In genomic region chr10:42697007-42697406, GRCm38 (mm10) we compare ENCODE assay signal across 9 mouse cellular contexts.
A peak's percentile ranks its signal among the peaks of the same experiment; 100 is the strongest.
DNase-seq lines count a peak whose midpoint lies in the region; ATAC-seq and TF ChIP-seq lines count a peak whose summit lies in the region.
"Had no signal": no experiment of that assay in that cellular context is flagged by ENCODE, and none has a peak within 500 bp of the region (broad histone marks: within the 10 kb centered on the region; RNA-seq: fewer than 3 reads in every experiment).

No protein-coding gene starts in this region.

- DNase-seq in A20 (ENCODE audit: low read depth, low spot score) (peak; percentile 74), ES-E14 (ENCODE audit: low read depth, low spot score) (peak; percentile 90)
- DNase-seq in c-Kit-positive CD71-negative TER-119-negative erythroid progenitor cells, embryonic 14.5 days (ENCODE audit: low read depth): peak; percentile 70
- peak; percentile 81 for DNase-seq in forebrain, postnatal 0 days
- peak; percentile 76 to 91 for DNase-seq in kidney, adult 8-10 months
- DNase-seq in limb, embryonic 10.5 days (ENCODE audit: low spot score): peak; percentile 78
- DNase-seq in ovary, postnatal 14 days (ENCODE audit: low spot score): peak; percentile 38
- DNase-seq in thymus, postnatal 25 days: peak; percentile 89

- peaks cover 5% of the 10 kb centered on the region; the same call in 1 of the 2 replicates for H3K36me3 ChIP-seq in ES-E14 (ENCODE audit: control insufficient read depth, insufficient read depth, low read length, poor library complexity, severe bottlenecking)
- H3K36me3 ChIP-seq in forebrain, postnatal 0 days (ENCODE audit: insufficient read depth): peaks cover 9% of the 10 kb centered on the region; the same call in 1 of the 2 replicates
- H3K36me3 ChIP-seq in limb, embryonic 10.5 days: no peaks in the 10 kb centered on the region
- H3K36me3 ChIP-seq: limb, embryonic 13.5 days had no signal

- 0 out of 4 replicates have a peak, but pooled peaks cover 0 to 4% of the 10 kb centered on the region in 2 experiments for H3K4me1 ChIP-seq in ES-E14 (ENCODE audit: control insufficient read depth in 2 of 2, insufficient read depth in 2 of 2, low read length in 2 of 2, poor library complexity in 1 of 2)
- H3K4me1 ChIP-seq in forebrain, postnatal 0 days (ENCODE audit: insufficient read depth): no peaks in the 10 kb centered on the region
- H3K4me1 ChIP-seq in limb, embryonic 10.5 days: peaks cover 5% of the 10 kb centered on the region

- no peak overlapping the region for H3K9ac ChIP-seq in ES-E14 (ENCODE audit: insufficient read depth, low read depth, low read length, poor library complexity, severe bottlenecking)
- H3K9ac ChIP-seq in forebrain, postnatal 0 days: no peak overlapping the region
- H3K9ac ChIP-seq: limb, embryonic 13.5 days had no signal

- no peaks in the 10 kb centered on the region for H3K27me3 ChIP-seq in forebrain, postnatal 0 days (ENCODE audit: insufficient read depth, low read length)
- H3K27me3 ChIP-seq in limb, embryonic 10.5 days (ENCODE audit: low read depth, poor library complexity, severe bottlenecking): no peaks in the 10 kb centered on the region
- H3K27me3 ChIP-seq: limb, embryonic 13.5 days had no signal

- in situ Hi-C loops in ES-E14 (cut with MboI; ENCODE audit: low sequenced_read_pairs in 2 of 2, unreplicated experiment in 2 of 2): no loop called here

- no peaks in the 10 kb centered on the region for H3K9me3 ChIP-seq in ES-E14 (ENCODE audit: control insufficient read depth, insufficient read depth, low read depth, low read length)
- no peaks in the 10 kb centered on the region for H3K9me3 ChIP-seq in forebrain, postnatal 0 days (ENCODE audit: low read length)
- H3K9me3 ChIP-seq in limb, embryonic 10.5 days (replicated peaks): no peaks in the 10 kb centered on the region
- H3K9me3 ChIP-seq: limb, embryonic 13.5 days had no signal

- H3K4me3 ChIP-seq in ES-E14 (ENCODE audit: insufficient read depth in 1 of 2, low read depth in 1 of 2, low read length in 2 of 2, poor library complexity in 1 of 2, severe bottlenecking in 1 of 2): no peak overlapping the region
- no peak overlapping the region for H3K4me3 ChIP-seq in forebrain, postnatal 0 days (ENCODE audit: low read depth, low read length)
- H3K4me3 ChIP-seq in limb, embryonic 10.5 days: no peak overlapping the region
- H3K4me3 ChIP-seq: limb, embryonic 13.5 days had no signal

- peak; percentile 54 for ATAC-seq in forebrain, postnatal 0 days

- no peak overlapping the region for H3K27ac ChIP-seq in ES-E14 (ENCODE audit: insufficient read depth, low read depth, low read length, poor library complexity, severe bottlenecking)
- H3K27ac ChIP-seq in forebrain, postnatal 0 days (ENCODE audit: low read depth, low read length): no peak overlapping the region
- no peak overlapping the region for H3K27ac ChIP-seq in limb, embryonic 10.5 days
- H3K27ac ChIP-seq: limb, embryonic 13.5 days had no signal

- TF ChIP-seq CTCF in forebrain, postnatal 0 days (IDR thresholded peaks at IDR 0.05; ENCODE audit: low read depth): peak; percentile 87

- WGBS in forebrain, postnatal 0 days: 31% methylated on average over 8 of the region's 8 CpGs
- WGBS in limb, embryonic 10.5 days: 30% methylated on average over 8 of the region's 8 CpGs

- H3K4me2 ChIP-seq in forebrain, postnatal 0 days (ENCODE audit: low read depth): no peak overlapping the region
- H3K4me2 ChIP-seq: limb, embryonic 13.5 days had no signal

TF ChIP-seq in ES-E14, 5 proteins besides CTCF, POLR2A, EP300 and RAD21:
- TF ChIP-seq ZC3H11A (IDR thresholded peaks at IDR 0.05; ENCODE audit: borderline replicate concordance, low read depth, low read length) (peak; percentile 48; the same call in 1 of the 2 replicates), MAFK (IDR thresholded peaks at IDR 0.05; ENCODE audit: insufficient read depth, low read depth, low read length) (no peak)
TF ChIP-seq in ES-E14: peak in this region for 1.

Comparison
In these comparisons a context has a peak if more than half of its experiments do, and no peak if none do; other contexts are left out.
1. DNase-seq: peak in every context shown above with its lines; median percentile 90 in ES-E14; 89 in thymus, postnatal 25 days; 84 in kidney, adult 8-10 months; 81 in forebrain, postnatal 0 days; 78 in limb, embryonic 10.5 days; 74 in A20; 70 in c-Kit-positive CD71-negative TER-119-negative erythroid progenitor cells, embryonic 14.5 days; 38 in ovary, postnatal 14 days.